Mouse (Mus musculus) bone marrow macrophage, adult 2 months (primary cell): ENCODE results near the gene Zmynd11. TPM values are rescaled to one million over a fixed set of nuclear protein-coding genes. Genes with fewer than 3 reads are reported as not detected.

Experiments
- H3K27ac ChIP-seq: 2 replicates; pipeline ENCODE4 v1.5.1; 2012; ENCODE audit warnings: low read depth, low read length; ENCODE audit not compliant: insufficient read depth
- H3K4me1 ChIP-seq: 2 replicates; pipeline ENCODE4 v1.6.1; 2012; ENCODE audit warnings: low read length; ENCODE audit not compliant: control insufficient read depth, insufficient read depth
- H3K4me3 ChIP-seq: 2 replicates; pipeline ENCODE4 v1.5.1; 2012; ENCODE audit warnings: mild to moderate bottlenecking, low read length, moderate library complexity; ENCODE audit not compliant: insufficient read depth
- CTCF ChIP-seq: IDR thresholded peaks from 2 replicates; pipeline ENCODE4 v1.5.1; 2012; ENCODE audit warnings: low read depth, mild to moderate bottlenecking, low read length, moderate library complexity
- POLR2A ChIP-seq: IDR thresholded peaks from 2 replicates; pipeline ENCODE4 v1.6.1; 2012; ENCODE audit warnings: mild to moderate bottlenecking, low read depth, low read length, borderline replicate concordance
- polyA plus RNA-seq: library from polyadenylated mRNA; stranded (reverse); fragments of >200 nt; gene quantifications from 2 replicates; pipeline ENCODE4 v1.2.4, GENCODE M21; 2012; ENCODE audit not compliant: missing spikeins, insufficient read depth, insufficient read length

The Zmynd11 gene
- 74.8 and 76.5 TPM in 2 replicates for polyA plus RNA-seq

GRCm38 (mm10) chr13:9764646-9765536 lies at the start of gene Zmynd11:
Zmynd11 (minus strand) TSS chr13:9765330.
- Histone ChIP-seq H3K4me3 (peak within 1 kb of the TSS; percentile 93), H3K4me1 (peaks cover 14% of the 10 kb centered on the region), H3K27ac (peak within 1 kb of the TSS; percentile 68)
- TF ChIP-seq POLR2A (no peak), CTCF (no peak)

GRCm38 (mm10) chr13:9795889-9796631 lies 30.9 kb upstream of the Zmynd11 start:
- TF ChIP-seq POLR2A, result no peak
- no peak for TF ChIP-seq CTCF
- no peak overlapping the region for H3K27ac ChIP-seq
- no peaks in the 10 kb centered on the region for H3K4me1 ChIP-seq
- no peak overlapping the region for H3K4me3 ChIP-seq

GRCm38 (mm10) chr13:9786050-9786449 lies 20.9 kb upstream of the Zmynd11 start:
- Histone ChIP-seq H3K27ac (no peak overlapping the region), H3K4me3 (no peak overlapping the region)
- no peak for TF ChIP-seq CTCF
- no peak for TF ChIP-seq POLR2A

GRCm38 (mm10) chr13:9783717-9784116 lies 18.6 kb upstream of the Zmynd11 start:
- Histone ChIP-seq H3K4me3 (no peak overlapping the region), H3K27ac (peak overlapping the region; percentile 15; the same call in 1 of the 2 replicates), H3K4me1 (peaks cover 17% of the 10 kb centered on the region)
- TF ChIP-seq POLR2A (no peak), CTCF (no peak)

More at GRCm38 (mm10) chr13:9786050-9786449, 20.9 kb upstream of the Zmynd11 start:
- H3K4me1 ChIP-seq, result peaks cover 17% of the 10 kb centered on the region

- Histone ChIP-seq H3K4me3 (no peak overlapping the region), H3K27ac (no peak overlapping the region), H3K4me1 (peaks cover 5% of the 10 kb centered on the region)
- TF ChIP-seq POLR2A, result no peak
- TF ChIP-seq CTCF, result no peak
Observed at GRCm38 (mm10) chr13:9775901-9776300, 10.8 kb upstream of the Zmynd11 start.

GRCm38 (mm10) chr13:9774077-9774476 lies 8.9 kb upstream of the Zmynd11 start:
- TF ChIP-seq POLR2A (no peak), CTCF (no peak)
- Histone ChIP-seq H3K4me3 (no peak overlapping the region), H3K4me1 (peaks cover 5% of the 10 kb centered on the region), H3K27ac (no peak overlapping the region)

- no peak overlapping the region for H3K4me3 ChIP-seq
- TF ChIP-seq POLR2A, result no peak
- TF ChIP-seq CTCF, result no peak
- H3K27ac ChIP-seq, result no peak overlapping the region
- peaks cover 11% of the 10 kb centered on the region for H3K4me1 ChIP-seq
Observed at GRCm38 (mm10) chr13:9767279-9767678, 2.1 kb upstream of the Zmynd11 start.

- Histone ChIP-seq H3K4me1 (peaks cover 11% of the 10 kb centered on the region), H3K4me3 (no peak overlapping the region), H3K27ac (no peak overlapping the region)
- TF ChIP-seq POLR2A (no peak), CTCF (no peak)
Observed at GRCm38 (mm10) chr13:9766497-9766896, 1.4 kb upstream of the Zmynd11 start.

GRCm38 (mm10) chr13:9765537-9765851 lies 364 bp upstream of the Zmynd11 start:
- Histone ChIP-seq H3K4me3 (no peak overlapping the region), H3K4me1 (peaks cover 11% of the 10 kb centered on the region), H3K27ac (no peak overlapping the region)
- TF ChIP-seq POLR2A (no peak), CTCF (no peak)
